Mouse (Mus musculus) intestine, embryonic 15.5 days (tissue): ENCODE measurements around the gene Hps4. TPM values are rescaled to one million over a fixed set of nuclear protein-coding genes. Genes with fewer than 3 reads are reported as not detected.

Experiments used
- ATAC-seq: fragments of 200-750 bp; cut with Nextera tagmentation; 2 replicates; pipeline ENCODE4 v1.8.0; 2017; ENCODE audit warnings: moderate TSS enrichment, moderate library complexity
- H3K27ac ChIP-seq: fragments of 300-500 bp; sonication (generic); 2 replicates; pipeline ENCODE4 v1.5.1; 2015; ENCODE audit warnings: mild to moderate bottlenecking, inconsistent platforms
- H3K27me3 ChIP-seq: fragments of 300-500 bp; sonication (generic); replicated peaks from 2 replicates; pipeline ENCODE4 v1.6.1; 2015; ENCODE audit warnings: inconsistent platforms
- H3K36me3 ChIP-seq: fragments of 300-500 bp; sonication (generic); 2 replicates; pipeline ENCODE4 v1.6.1; 2015; ENCODE audit warnings: inconsistent platforms
- H3K4me1 ChIP-seq: fragments of 300-500 bp; sonication (generic); replicated peaks from 2 replicates; pipeline ENCODE4 v1.6.1; 2015; ENCODE audit warnings: inconsistent platforms
- H3K4me2 ChIP-seq: fragments of 300-500 bp; sonication (generic); replicated peaks from 2 replicates; pipeline ENCODE4 v1.6.1; 2015; ENCODE audit warnings: mild to moderate bottlenecking, inconsistent platforms
- H3K4me3 ChIP-seq: fragments of 300-500 bp; sonication (generic); replicated peaks from 2 replicates; pipeline ENCODE4 v1.5.1; 2015; ENCODE audit warnings: inconsistent platforms
- H3K9ac ChIP-seq: fragments of 300-500 bp; sonication (generic); 2 replicates; pipeline ENCODE4 v1.6.1; 2015; ENCODE audit warnings: inconsistent platforms
- H3K9me3 ChIP-seq: fragments of 300-500 bp; sonication (generic); 2 replicates; pipeline ENCODE4 v1.6.1; 2016; ENCODE audit warnings: inconsistent platforms
- WGBS: fragments of 180-500 bp; shearing (Covaris S2); methylation state at CpG from one replicate; pipeline ENCODE4 v1.1.7; 2015; 5-methylcytosine and 5-hydroxymethylcytosine counted together
- polyA plus RNA-seq: library from polyadenylated mRNA; unstranded; fragments of >200 nt; fragmentation: Nextera tagmentation; extraction: Ambion mirVana; gene quantifications from 2 replicates; pipeline ENCODE4 v1.2.1, GENCODE M21; 2015

Hps4 gene
- polyA plus RNA-seq, 1 experiment from 2014 or later: 38.7 TPM

GRCm38 (mm10) chr5:112418023-112418422 is 75.1 kb downstream of the Hps4 start:
- H3K4me3 ChIP-seq: no peak overlapping the region
- H3K27me3 ChIP-seq: no peaks in the 10 kb centered on the region
- H3K36me3 ChIP-seq: no peaks in the 10 kb centered on the region
- H3K27ac ChIP-seq: no peak overlapping the region
- 65% methylated on average over 4 of the region's 4 CpGs for WGBS
- no peak for ATAC-seq
- H3K4me2 ChIP-seq: no peak overlapping the region
- H3K9me3 ChIP-seq: no peaks in the 10 kb centered on the region
- no peak overlapping the region for H3K9ac ChIP-seq
- H3K4me1 ChIP-seq: no peaks in the 10 kb centered on the region

GRCm38 (mm10) chr5:112419535-112419934 is 76.7 kb downstream of the Hps4 start:
- Histone ChIP-seq H3K27ac (no peak overlapping the region), H3K4me1 (no peaks in the 10 kb centered on the region), H3K9ac (no peak overlapping the region), H3K9me3 (no peaks in the 10 kb centered on the region), H3K27me3 (no peaks in the 10 kb centered on the region), H3K4me3 (no peak overlapping the region), H3K36me3 (no peaks in the 10 kb centered on the region), H3K4me2 (no peak overlapping the region)
- whole genome bisulfite sequencing: 37% methylated on average over 12 of the region's 12 CpGs
- no peak for ATAC-seq

- no peak for ATAC-seq
- Histone ChIP-seq H3K9me3 (no peaks in the 10 kb centered on the region), H3K36me3 (no peaks in the 10 kb centered on the region), H3K4me3 (no peak overlapping the region), H3K4me1 (0 out of 2 replicates have a peak, but pooled peaks cover 3% of the 10 kb centered on the region), H3K27me3 (peaks cover 7% of the 10 kb centered on the region; the same call in 1 of the 2 replicates), H3K4me2 (no peak overlapping the region), H3K9ac (no peak overlapping the region), H3K27ac (no peak overlapping the region)
- WGBS: 84% methylated on average over 7 of the region's 7 CpGs
These were observed 83.8 kb downstream of the Hps4 start for GRCm38 (mm10) chr5:112426635-112427034.

- H3K4me2 ChIP-seq: no peak overlapping the region
- H3K36me3 ChIP-seq: no peaks in the 10 kb centered on the region
- H3K4me1 ChIP-seq: 0 out of 2 replicates have a peak, but pooled peaks cover 3% of the 10 kb centered on the region
- 45% methylated on average over 2 of the region's 2 CpGs for WGBS
- H3K9ac ChIP-seq: no peak overlapping the region
- peaks cover 7% of the 10 kb centered on the region; the same call in 1 of the 2 replicates for H3K27me3 ChIP-seq
- H3K27ac ChIP-seq: no peak overlapping the region
- ATAC-seq: no peak
- no peak overlapping the region for H3K4me3 ChIP-seq
- H3K9me3 ChIP-seq: no peaks in the 10 kb centered on the region
These were observed 84.4 kb downstream of the Hps4 start for GRCm38 (mm10) chr5:112427283-112427682.

Other genes starting within 250 kb of the Hps4 start
- 1.7 and 1.8 TPM in 2 replicates for gene Cryba4, start 90.6 kb upstream of the Hps4 start, polyA plus RNA-seq
- 1.9 and 2.4 TPM in 2 replicates for gene Crybb1, start 87.3 kb upstream of the Hps4 start, polyA plus RNA-seq
- 43.1 and 45.3 TPM in 2 replicates for gene Tpst2, start 66.4 kb upstream of the Hps4 start, polyA plus RNA-seq
- 25.5 and 26.2 TPM in 2 replicates for gene Tfip11, start 16.7 kb upstream of the Hps4 start, polyA plus RNA-seq
- 32.2 and 35.4 TPM in 2 replicates for gene Srrd, start within 50 bp of the Hps4 start, polyA plus RNA-seq
- 0.16 and 0.23 TPM in 2 replicates for gene Gm6583, start 12.9 kb downstream of the Hps4 start, polyA plus RNA-seq
- 8.5 and 10.1 TPM in 2 replicates for gene Asphd2, start 51.8 kb downstream of the Hps4 start, polyA plus RNA-seq
- not detected in 2 replicates for gene Gm6588, start 106.3 kb downstream of the Hps4 start, polyA plus RNA-seq
- gene Sez6l, start 234.1 kb downstream of the Hps4 start, polyA plus RNA-seq: 1.8 and 2.0 TPM in 2 replicates